Mouse (Mus musculus) left cerebral cortex, adult 8-10 months (tissue): ENCODE data around the gene Akt2. TPM values are rescaled to one million over a fixed set of nuclear protein-coding genes. Genes with fewer than 3 reads are reported as not detected.
A peak's percentile ranks its signal among the peaks of the same experiment; 100 is the strongest.

Experiments used
- DNase-seq, 2 experiments: peaks; one replicate each; pipeline ENCODE4 v3.0.0; 2022; ENCODE audit warnings: low spot score in 2 of 2
- total RNA-seq, 4 experiments: library from RNA; stranded (reverse); gene quantifications; 2 replicates each; pipeline ENCODE4 v1.2.4; 2022

The Akt2 gene
- 100 to 1,000 TPM in 3 of 4 experiments, 10 to 100 TPM in 1; 98.3 to 115 (median 109) TPM for total RNA-seq

- peak; percentile 77 to 96 for DNase-seq
Observed at GRCm38 (mm10) chr7:27591266-27592216, at the start of gene Akt2. Gene Akt2, plus strand, starts transcription at chr7:27591552.

DNA sequence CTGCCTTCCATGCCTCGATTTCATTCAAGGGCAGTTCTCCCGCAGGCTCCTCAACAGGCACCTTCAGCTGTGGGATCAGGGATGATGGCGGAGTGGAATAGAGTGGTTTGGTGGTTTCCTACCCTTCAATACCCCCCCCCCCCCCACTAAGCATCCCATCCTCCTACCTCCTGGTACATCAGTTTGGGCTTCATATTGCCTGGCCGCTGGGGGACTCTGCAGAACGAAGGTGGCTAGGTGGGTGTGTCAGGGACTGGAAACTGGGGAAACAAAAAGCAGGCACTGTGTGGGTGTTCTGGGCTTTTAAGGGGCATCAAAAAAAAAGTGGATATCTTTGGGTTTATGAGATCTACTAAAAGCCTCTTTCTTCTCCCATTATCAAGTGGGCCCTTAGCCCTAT lies 49.4 kb upstream of the Akt2 start:
- DNase-seq = no peak

GRCm38 (mm10) chr7:27542392-27543033 lies 48.8 kb upstream of the Akt2 start:
- peak; percentile 76 to 89 for DNase-seq

DNA sequence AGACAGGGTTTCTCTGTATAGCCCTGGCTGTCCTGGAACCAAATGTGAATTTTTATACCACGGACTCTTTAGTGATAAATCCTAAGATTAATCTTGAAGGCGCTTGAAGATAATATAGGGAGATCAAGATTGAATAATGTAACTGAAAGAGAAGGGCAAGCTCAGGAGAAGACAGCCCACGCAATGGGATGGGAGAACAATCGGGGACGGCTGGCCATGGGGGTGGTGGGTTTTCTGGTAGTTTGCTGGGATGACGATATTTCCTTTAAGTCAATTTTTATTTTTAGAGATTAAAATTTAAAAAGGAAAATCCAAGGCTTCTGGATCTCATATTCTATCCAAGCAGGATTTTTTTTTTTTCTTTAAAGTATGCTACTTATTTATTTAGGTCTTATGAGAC lies 48.3 kb upstream of the Akt2 start:
- no peak for DNase-seq

GRCm38 (mm10) chr7:27543851-27544250 lies 47.5 kb upstream of the Akt2 start:
- DNase-seq = no peak

DNA sequence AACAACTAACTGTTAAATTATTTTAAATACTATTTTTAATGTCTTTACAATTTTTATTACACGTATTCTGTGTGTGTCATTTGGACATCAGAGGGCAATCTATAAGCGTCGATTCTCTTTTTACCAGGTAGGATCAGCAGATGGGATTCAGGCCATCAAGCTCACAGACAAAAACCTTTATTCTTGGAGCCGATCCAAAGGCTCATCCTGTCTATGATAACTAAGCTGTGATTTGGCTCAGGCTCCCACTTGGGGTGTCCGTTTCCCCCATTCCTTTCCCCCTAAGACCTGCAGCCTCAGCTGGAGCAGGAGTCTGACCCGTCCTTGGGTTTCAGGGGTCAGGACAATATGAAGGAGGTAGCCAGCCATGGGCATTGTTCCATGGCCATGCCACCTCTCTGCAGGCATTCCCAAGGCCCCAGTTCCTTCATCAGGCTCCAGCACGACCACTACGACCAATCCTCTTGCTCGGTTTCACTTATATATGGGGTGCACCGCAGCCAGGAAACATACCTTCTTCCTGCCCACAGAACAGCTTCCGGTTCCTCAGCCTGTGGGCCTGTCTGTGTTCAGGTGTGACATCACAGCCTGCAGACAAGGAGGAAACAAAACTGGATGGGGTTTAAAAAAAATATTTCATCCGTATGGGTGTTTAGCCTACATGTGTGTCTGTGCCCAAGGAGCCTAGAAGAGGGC lies 46.5 kb upstream of the Akt2 start:
- DNase-seq = no peak

- no peak for DNase-seq
Observed at GRCm38 (mm10) chr7:27549597-27549996, 41.8 kb upstream of the Akt2 start.

- DNase-seq = no peak
Observed at GRCm38 (mm10) chr7:27552070-27552469, 39.3 kb upstream of the Akt2 start.

- DNase-seq = peak; percentile 82 to 99
Observed at GRCm38 (mm10) chr7:27552931-27553513, 38.3 kb upstream of the Akt2 start, which contains the start of the genes Pld3 and 2310022A10Rik. Gene Pld3, minus strand, starts transcription at chr7:27553218. Gene 2310022A10Rik, plus strand, starts transcription at chr7:27553233.

DNA sequence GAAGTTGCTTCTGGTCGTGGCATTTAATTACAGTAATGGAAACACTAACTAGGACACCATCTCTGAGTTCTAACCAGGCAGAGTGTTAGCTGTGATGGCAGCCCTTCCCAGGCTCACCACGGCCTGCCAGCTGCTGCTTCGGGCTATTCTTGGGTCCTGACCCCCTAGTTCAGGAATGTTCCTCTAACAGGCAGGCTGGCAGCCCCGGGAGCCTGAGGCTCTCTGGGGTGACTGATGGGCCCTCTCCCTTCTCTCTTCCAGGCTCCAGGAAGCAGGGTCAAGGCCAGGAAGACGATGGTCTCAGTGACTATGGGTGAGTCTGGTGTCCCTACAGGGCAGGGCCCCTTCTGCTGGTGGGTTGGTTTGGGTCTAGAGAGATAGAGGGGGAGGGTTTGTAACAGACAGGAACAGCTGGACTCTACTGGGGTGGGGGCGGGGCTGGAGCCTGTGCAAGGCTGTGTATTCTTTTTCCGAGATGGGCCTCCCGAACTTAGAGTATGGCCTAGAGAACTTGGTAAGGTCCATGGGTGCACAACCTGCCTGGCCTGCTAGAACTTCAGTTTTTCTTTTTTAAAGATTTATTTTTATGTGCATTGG lies 31.0 kb upstream of the Akt2 start:
- no peak for DNase-seq

DNA sequence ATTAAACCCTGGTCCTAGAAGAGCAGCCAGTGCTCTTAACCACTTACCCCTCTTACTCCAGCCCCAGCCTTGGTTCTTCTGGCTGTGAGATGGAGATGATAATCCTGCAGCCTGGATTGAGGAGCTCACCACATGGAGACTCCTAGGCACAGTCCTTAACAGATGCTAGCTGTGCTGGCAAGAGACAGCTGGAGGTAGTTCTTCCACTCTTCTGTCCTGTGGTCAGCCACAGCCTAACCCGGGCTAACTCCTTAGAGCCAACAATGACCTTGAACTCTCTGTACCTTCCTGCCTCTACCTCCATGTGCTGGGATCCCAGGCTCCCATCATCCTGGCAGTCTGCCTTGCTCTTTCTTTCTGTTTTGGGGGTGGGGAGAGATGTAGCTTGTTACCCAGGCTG lies 30.4 kb upstream of the Akt2 start:
- no peak for DNase-seq

DNA sequence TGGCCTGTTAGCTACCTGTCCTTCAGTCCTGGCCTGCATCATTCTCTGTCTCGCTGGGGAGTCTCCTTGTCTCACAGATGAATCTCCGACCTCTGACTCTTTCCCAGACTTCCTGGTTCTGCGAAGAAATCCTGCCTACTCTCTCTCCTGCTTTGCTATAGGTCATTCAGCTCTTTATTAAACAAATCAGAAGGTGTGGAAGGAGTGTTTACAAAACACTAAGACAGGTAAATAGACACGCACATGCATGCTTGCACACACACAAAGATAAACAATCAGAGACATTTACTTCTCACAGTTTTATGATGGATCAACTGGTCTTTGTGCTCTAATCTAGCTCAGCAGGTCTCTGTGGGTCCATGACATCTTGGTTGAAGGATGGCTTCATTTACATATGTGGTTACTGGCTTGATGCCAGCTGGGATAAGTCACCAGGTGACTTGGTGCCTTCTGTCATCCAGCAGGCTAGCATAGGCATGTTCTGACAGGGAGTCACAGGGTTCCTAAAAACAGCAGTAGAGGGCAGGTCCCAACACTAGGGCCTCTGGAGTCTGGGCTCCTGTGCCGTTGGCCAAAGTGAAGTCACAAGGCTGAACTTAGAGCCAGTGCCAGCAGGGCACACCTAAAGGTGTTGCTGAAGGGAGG lies 21.6 kb upstream of the Akt2 start:
- DNase-seq = no peak

DNA sequence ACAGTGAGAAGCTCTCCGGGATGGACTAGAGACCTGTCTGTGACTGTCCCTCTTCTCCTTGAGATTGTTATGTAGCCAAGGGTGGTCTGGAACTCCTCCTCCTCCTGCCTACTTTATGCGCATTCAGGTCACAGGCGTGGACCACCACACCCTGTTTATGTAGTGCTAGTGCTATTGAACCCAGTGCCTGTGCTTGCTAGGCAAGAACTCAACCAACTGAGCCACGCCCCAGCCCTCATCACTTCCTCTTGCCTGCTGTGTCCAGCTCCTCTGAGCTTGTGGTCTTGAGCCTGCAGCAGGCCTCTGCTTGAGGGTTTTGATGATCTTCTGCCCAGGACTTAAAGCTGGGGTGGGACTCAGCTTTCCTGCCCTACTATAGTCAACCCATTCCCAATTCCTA lies 19.2 kb upstream of the Akt2 start:
- DNase-seq = no peak

DNA sequence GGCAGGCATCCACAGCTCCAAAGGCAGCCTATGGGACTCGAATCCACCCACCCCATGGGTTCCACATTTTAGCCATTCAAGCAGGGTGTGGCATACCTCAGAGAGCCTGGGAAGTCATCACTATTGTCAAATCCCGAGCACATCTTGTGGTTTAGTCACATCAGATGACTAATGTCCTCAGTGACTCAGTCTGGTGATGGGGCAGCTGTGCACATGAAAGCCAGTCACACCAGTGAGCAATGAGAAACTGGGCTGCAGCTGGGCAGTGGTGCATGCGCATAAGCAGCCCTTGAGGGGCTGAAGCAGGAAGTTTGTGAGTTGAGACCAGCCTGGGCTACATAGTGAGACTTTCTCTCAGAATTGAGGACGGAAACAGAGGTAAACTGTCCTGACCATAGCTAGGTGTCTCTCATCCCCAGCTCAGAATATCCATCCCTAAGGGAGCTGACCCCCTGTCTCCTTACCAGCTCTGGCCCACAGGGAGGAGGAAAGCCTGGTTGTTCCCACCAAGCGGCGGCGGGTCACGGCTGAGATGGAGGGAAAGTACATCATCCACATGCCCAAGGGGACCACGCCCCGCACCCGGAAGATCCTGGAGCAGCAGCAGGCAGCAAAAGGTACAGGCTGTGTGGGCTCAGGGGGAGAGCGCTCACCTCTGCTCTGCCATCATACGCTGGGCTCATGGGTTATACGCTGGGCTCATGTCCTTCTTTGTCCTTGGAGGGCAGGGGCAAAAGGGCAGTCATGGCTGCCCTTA lies 17.1 kb upstream of the Akt2 start:
- DNase-seq = no peak

DNA sequence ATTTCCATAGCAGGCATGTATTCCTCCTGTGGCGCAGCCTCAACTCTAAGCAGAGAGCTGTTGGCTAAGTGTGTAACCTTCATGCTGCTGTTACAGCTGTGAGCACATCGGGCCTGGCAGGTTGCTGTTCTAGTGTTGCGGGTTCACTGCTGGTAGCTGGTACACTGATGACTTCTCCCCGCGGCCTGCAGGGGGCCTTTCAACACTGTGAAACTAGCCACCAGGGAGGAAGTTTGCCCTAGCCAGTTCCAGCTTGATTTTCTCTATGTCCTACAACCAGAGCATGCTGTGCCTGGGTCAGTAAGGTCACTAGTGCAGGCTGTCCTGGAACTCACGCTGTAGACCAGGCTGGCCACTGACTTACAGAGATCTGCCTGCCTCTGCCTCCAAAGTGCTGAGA lies 14.4 kb upstream of the Akt2 start:
- no peak for DNase-seq

DNA sequence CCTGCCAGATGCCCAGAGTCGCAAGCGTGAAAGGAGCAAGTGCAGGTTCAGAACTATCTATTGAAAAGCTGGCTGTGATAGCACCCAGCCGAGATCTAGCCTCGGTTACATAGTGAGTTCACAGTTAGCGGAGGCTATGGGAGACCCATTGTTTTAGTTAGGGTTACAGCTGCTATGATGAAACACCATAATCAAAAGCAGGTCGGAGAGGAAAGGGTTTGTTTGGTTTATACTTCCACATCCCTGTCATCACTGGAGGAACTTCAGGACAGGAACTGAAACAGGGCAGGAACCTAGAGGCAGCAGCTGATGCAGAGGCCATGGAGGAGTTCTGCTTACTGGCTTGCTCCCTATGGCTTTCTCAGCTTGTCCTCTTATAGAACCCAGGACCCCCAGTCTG lies 13.8 kb upstream of the Akt2 start:
- no peak for DNase-seq

DNA sequence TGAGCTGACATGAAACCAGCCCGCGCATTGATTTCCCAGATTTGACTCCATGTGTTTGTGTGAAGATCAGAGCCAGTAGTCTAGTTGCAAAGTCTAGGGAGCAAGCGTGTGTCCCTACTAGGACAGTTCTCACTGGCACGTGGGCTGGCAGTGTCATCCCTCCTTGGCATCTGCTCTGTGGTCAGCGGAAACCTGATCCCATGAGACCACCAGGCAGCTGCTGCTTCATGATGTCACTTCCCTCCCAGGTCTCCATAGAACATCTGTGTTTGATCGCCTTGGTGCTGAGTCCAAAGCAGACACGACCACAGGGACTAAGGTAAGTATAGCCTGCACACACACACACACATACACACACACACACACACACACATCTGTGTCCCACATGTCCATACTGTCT lies 12.9 kb upstream of the Akt2 start:
- DNase-seq = no peak

GRCm38 (mm10) chr7:27580380-27581174 lies 10.8 kb upstream of the Akt2 start:
- no peak for DNase-seq

DNA sequence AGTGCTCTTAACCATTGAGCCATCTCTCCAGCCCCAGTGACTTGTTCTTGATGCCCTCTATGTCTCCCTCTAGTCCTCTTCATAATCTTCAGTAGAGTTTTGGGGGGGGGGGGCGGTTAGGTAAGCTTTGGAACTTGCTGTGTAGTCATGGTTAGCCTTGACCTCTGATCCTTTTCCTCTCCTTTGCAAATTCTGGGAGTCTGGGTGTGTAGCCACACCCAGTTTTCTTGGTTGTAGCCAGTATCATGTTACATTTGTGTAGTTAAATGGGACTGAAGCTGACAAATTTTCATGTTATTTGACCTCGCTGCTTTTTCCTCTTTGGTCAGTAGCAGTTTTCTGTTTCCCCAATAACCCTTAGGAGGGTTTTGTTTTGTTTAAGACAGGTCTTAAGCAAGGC lies 4.5 kb upstream of the Akt2 start:
- DNase-seq = no peak
